Mouse (Mus musculus) heart, adult 18-20 months (tissue): Measurements from ENCODE around the gene Gzf1. TPM values are rescaled to one million over a fixed set of nuclear protein-coding genes. Genes with fewer than 3 reads are reported as not detected.

Experiments
- DNase-seq, 2 experiments: peaks; one replicate each; pipeline ENCODE4 v3.0.0; 2021 to 2022; ENCODE audit warnings: mixed read lengths in 1 of 2
- long read RNA-seq, 2 experiments: library from polyadenylated mRNA; stranded (forward); transcript quantifications; one replicate each; pipeline ENCODE4 v2.0.0; 2021
- total RNA-seq, 2 experiments: library from RNA; stranded (reverse); gene quantifications; 2 replicates each; pipeline ENCODE4 v1.2.3; 2021

The Gzf1 gene
- 10 to 100 TPM; 26.2 to 29.3 TPM for total RNA-seq
- long read RNA-seq, experiment 1, full-length matches to known transcripts: 9 of 14 reads
- long read RNA-seq, experiment 1, partial matches to known transcripts: 3 of 14 reads
- long read RNA-seq, experiment 1, other reads (novel, unspliced or antisense): 2 of 14 reads
- long read RNA-seq, experiment 2, full-length matches to known transcripts: 1 of 2 reads
- long read RNA-seq, experiment 2, partial matches to known transcripts: 0 of 2 reads
- long read RNA-seq, experiment 2, other reads (novel, unspliced or antisense): 1 of 2 reads

GRCm38 (mm10) chr2:148680775-148681291 is at the start of gene Gzf1:
Gene Gzf1, plus strand, starts transcription at chr2:148681023.
- peak; percentile 98 to 99 for DNase-seq

- DNase-seq: peak; percentile 51 to 81
Measured at GRCm38 (mm10) chr2:148631602-148632001, 49.2 kb upstream of the Gzf1 start.

GRCm38 (mm10) chr2:148634466-148634865 is 46.4 kb upstream of the Gzf1 start:
- DNase-seq: no peak

GRCm38 (mm10) chr2:148642610-148643370 is 38.0 kb upstream of the Gzf1 start:
- DNase-seq: no peak

- DNase-seq: no peak
Measured at GRCm38 (mm10) chr2:148644421-148645000, 36.3 kb upstream of the Gzf1 start.

GRCm38 (mm10) chr2:148650587-148651357 is 30.1 kb upstream of the Gzf1 start:
- DNase-seq: no peak

GRCm38 (mm10) chr2:148654961-148655360 is 25.9 kb upstream of the Gzf1 start:
- peak; percentile 67 to 87 for DNase-seq

GRCm38 (mm10) chr2:148663458-148663857 is 17.4 kb upstream of the Gzf1 start:
- no peak for DNase-seq

- DNase-seq: peak; percentile 99 to 100
Measured at GRCm38 (mm10) chr2:148672199-148673096, 8.4 kb upstream of the Gzf1 start, which contains the start of gene Nxt1. Gene Nxt1, plus strand, starts transcription at chr2:148672601.

- DNase-seq: peak; percentile 43 to 63
Measured at GRCm38 (mm10) chr2:148677801-148678200, 3.0 kb upstream of the Gzf1 start.

GRCm38 (mm10) chr2:148679346-148679745 is 1.5 kb upstream of the Gzf1 start:
- peak; percentile 70 to 82 for DNase-seq

GRCm38 (mm10) chr2:148681461-148681891 is 653 bp downstream of the Gzf1 start:
- peak in 1 of 2 experiments; percentile 52 for DNase-seq

- DNase-seq: no peak
Measured at GRCm38 (mm10) chr2:148683031-148683430, 2.2 kb downstream of the Gzf1 start.

- no peak for DNase-seq
Measured at GRCm38 (mm10) chr2:148684972-148685371, 4.1 kb downstream of the Gzf1 start.

- DNase-seq: no peak
Measured at GRCm38 (mm10) chr2:148685709-148686108, 4.9 kb downstream of the Gzf1 start.

- no peak for DNase-seq
Measured at GRCm38 (mm10) chr2:148686862-148687261, 6.0 kb downstream of the Gzf1 start.

GRCm38 (mm10) chr2:148687971-148688370 is 7.1 kb downstream of the Gzf1 start:
- DNase-seq: no peak

- DNase-seq: no peak
Measured at GRCm38 (mm10) chr2:148689444-148690140, 8.8 kb downstream of the Gzf1 start.

GRCm38 (mm10) chr2:148690291-148690690 is 9.5 kb downstream of the Gzf1 start:
- DNase-seq: no peak

- DNase-seq: no peak
Measured at GRCm38 (mm10) chr2:148690781-148691180, 10.0 kb downstream of the Gzf1 start.
